Mouse (Mus musculus): Measurements from ENCODE around the gene Grip1. TPM values are rescaled to one million over a fixed set of nuclear protein-coding genes. Genes with fewer than 3 reads are reported as not detected.

The Grip1 gene
- total and polyA plus RNA-seq, 2 experiments: under 0.01 to 0.02 TPM

GRCm38 (mm10) chr10:119819102-119819681 is 365.6 kb downstream of the Grip1 start:
- no peak overlapping the region for H3K4me3 ChIP-seq (ENCODE audit: insufficient read depth, low read depth, low read length)
- no peak overlapping the region for H3K27ac ChIP-seq (replicated peaks; ENCODE audit: insufficient read depth, low read depth, low read length)
- H3K27me3 ChIP-seq (ENCODE audit: control insufficient read depth, insufficient read depth, low read length): no peaks in the 10 kb centered on the region
- 64% methylated on average over 17 of the region's 17 CpGs for WGBS
- no peak for TF ChIP-seq CTCF (IDR thresholded peaks at IDR 0.05; ENCODE audit: low read depth, low read length)
- TF ChIP-seq POLR2A (IDR thresholded peaks at IDR 0.05; ENCODE audit: extremely low read depth, insufficient read depth, low read length): no peak
- H3K9ac ChIP-seq (ENCODE audit: low read depth, low read length): no peak overlapping the region
- DNase-seq (ENCODE audit: extremely low read depth, low read depth, low spot score): no peak
- no peaks in the 10 kb centered on the region for H3K4me1 ChIP-seq (ENCODE audit: control insufficient read depth, insufficient read depth, low read length)
- H3K79me2 ChIP-seq (ENCODE audit: control insufficient read depth, insufficient read depth, low read length): no peaks in the 10 kb centered on the region
- no peaks in the 10 kb centered on the region for H3K36me3 ChIP-seq (ENCODE audit: control insufficient read depth, insufficient read depth, low read length)

GRCm38 (mm10) chr10:119819740-119820139 is 366.1 kb downstream of the Grip1 start:
- Histone ChIP-seq H3K27ac (replicated peaks; ENCODE audit: insufficient read depth, low read depth, low read length) (no peak overlapping the region), H3K36me3 (ENCODE audit: control insufficient read depth, insufficient read depth, low read length) (no peaks in the 10 kb centered on the region), H3K9ac (ENCODE audit: low read depth, low read length) (no peak overlapping the region), H3K79me2 (ENCODE audit: control insufficient read depth, insufficient read depth, low read length) (no peaks in the 10 kb centered on the region), H3K4me3 (ENCODE audit: insufficient read depth, low read depth, low read length) (no peak overlapping the region), H3K27me3 (ENCODE audit: control insufficient read depth, insufficient read depth, low read length) (no peaks in the 10 kb centered on the region), H3K4me1 (ENCODE audit: control insufficient read depth, insufficient read depth, low read length) (no peaks in the 10 kb centered on the region)
- no peak for DNase-seq (ENCODE audit: extremely low read depth, low read depth, low spot score)
- TF ChIP-seq POLR2A (IDR thresholded peaks at IDR 0.05; ENCODE audit: extremely low read depth, insufficient read depth, low read length): no peak
- TF ChIP-seq CTCF (IDR thresholded peaks at IDR 0.05; ENCODE audit: low read depth, low read length): no peak
- WGBS: 72% methylated on average over 5 of the region's 5 CpGs

DNA sequence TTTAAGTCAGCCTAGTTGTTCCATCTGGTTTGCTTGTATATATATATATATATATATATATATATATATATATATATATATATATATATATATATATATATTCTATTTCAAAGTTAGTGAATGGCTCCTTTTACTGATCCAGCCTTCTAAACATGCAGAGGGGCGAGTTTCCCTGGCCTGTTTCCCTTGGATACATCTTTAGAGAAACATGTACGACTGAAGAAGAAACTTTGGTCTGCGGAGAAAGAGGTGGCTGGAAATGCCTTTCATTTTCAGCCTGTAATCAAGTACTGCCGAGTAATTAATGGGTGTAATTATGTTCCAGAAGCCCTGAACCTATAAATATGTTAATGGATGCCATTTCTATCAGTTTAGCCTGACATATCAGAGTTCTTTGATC is 366.8 kb downstream of the Grip1 start:
- H3K4me3 ChIP-seq (ENCODE audit: insufficient read depth, low read depth, low read length): no peak overlapping the region
- no peaks in the 10 kb centered on the region for H3K4me1 ChIP-seq (ENCODE audit: control insufficient read depth, insufficient read depth, low read length)
- TF ChIP-seq POLR2A (IDR thresholded peaks at IDR 0.05; ENCODE audit: extremely low read depth, insufficient read depth, low read length) (no peak), CTCF (IDR thresholded peaks at IDR 0.05; ENCODE audit: low read depth, low read length) (no peak)
- H3K9ac ChIP-seq (ENCODE audit: low read depth, low read length): no peak overlapping the region
- WGBS: 88% methylated on average over 4 of the region's 4 CpGs
- no peaks in the 10 kb centered on the region for H3K79me2 ChIP-seq (ENCODE audit: control insufficient read depth, insufficient read depth, low read length)
- DNase-seq (ENCODE audit: extremely low read depth, low read depth, low spot score): no peak
- no peak overlapping the region for H3K27ac ChIP-seq (replicated peaks; ENCODE audit: insufficient read depth, low read depth, low read length)
- no peaks in the 10 kb centered on the region for H3K27me3 ChIP-seq (ENCODE audit: control insufficient read depth, insufficient read depth, low read length)
- no peaks in the 10 kb centered on the region for H3K36me3 ChIP-seq (ENCODE audit: control insufficient read depth, insufficient read depth, low read length)

GRCm38 (mm10) chr10:119823691-119824090 is 370.1 kb downstream of the Grip1 start:
- 55% methylated on average over 7 of the region's 7 CpGs for WGBS
- no peak overlapping the region for H3K9ac ChIP-seq (ENCODE audit: low read depth, low read length)
- no peak overlapping the region for H3K4me3 ChIP-seq (ENCODE audit: insufficient read depth, low read depth, low read length)
- H3K27me3 ChIP-seq (ENCODE audit: control insufficient read depth, insufficient read depth, low read length): no peaks in the 10 kb centered on the region
- H3K4me1 ChIP-seq (ENCODE audit: control insufficient read depth, insufficient read depth, low read length): no peaks in the 10 kb centered on the region
- TF ChIP-seq CTCF (IDR thresholded peaks at IDR 0.05; ENCODE audit: low read depth, low read length): no peak
- TF ChIP-seq POLR2A (IDR thresholded peaks at IDR 0.05; ENCODE audit: extremely low read depth, insufficient read depth, low read length): no peak
- no peak overlapping the region for H3K27ac ChIP-seq (replicated peaks; ENCODE audit: insufficient read depth, low read depth, low read length)
- no peak for DNase-seq (ENCODE audit: extremely low read depth, low read depth, low spot score)
- H3K36me3 ChIP-seq (ENCODE audit: control insufficient read depth, insufficient read depth, low read length): no peaks in the 10 kb centered on the region
- H3K79me2 ChIP-seq (ENCODE audit: control insufficient read depth, insufficient read depth, low read length): no peaks in the 10 kb centered on the region

- no peak overlapping the region for H3K9ac ChIP-seq (ENCODE audit: low read depth, low read length)
- TF ChIP-seq POLR2A (IDR thresholded peaks at IDR 0.05; ENCODE audit: extremely low read depth, insufficient read depth, low read length) (no peak), CTCF (IDR thresholded peaks at IDR 0.05; ENCODE audit: low read depth, low read length) (no peak)
- WGBS: 73% methylated on average over 11 of the region's 11 CpGs
- no peak overlapping the region for H3K27ac ChIP-seq (replicated peaks; ENCODE audit: insufficient read depth, low read depth, low read length)
- H3K36me3 ChIP-seq (ENCODE audit: control insufficient read depth, insufficient read depth, low read length): no peaks in the 10 kb centered on the region
- H3K4me1 ChIP-seq (ENCODE audit: control insufficient read depth, insufficient read depth, low read length): no peaks in the 10 kb centered on the region
- H3K79me2 ChIP-seq (ENCODE audit: control insufficient read depth, insufficient read depth, low read length): no peaks in the 10 kb centered on the region
- H3K27me3 ChIP-seq (ENCODE audit: control insufficient read depth, insufficient read depth, low read length): no peaks in the 10 kb centered on the region
- DNase-seq (ENCODE audit: extremely low read depth, low read depth, low spot score): no peak
- H3K4me3 ChIP-seq (ENCODE audit: insufficient read depth, low read depth, low read length): no peak overlapping the region
Observed at GRCm38 (mm10) chr10:119824521-119824920, 370.9 kb downstream of the Grip1 start.

- TF ChIP-seq CTCF (IDR thresholded peaks at IDR 0.05; ENCODE audit: low read depth, low read length): no peak
- TF ChIP-seq POLR2A (IDR thresholded peaks at IDR 0.05; ENCODE audit: extremely low read depth, insufficient read depth, low read length): no peak
- Histone ChIP-seq H3K27ac (replicated peaks; ENCODE audit: insufficient read depth, low read depth, low read length) (no peak overlapping the region), H3K36me3 (ENCODE audit: control insufficient read depth, insufficient read depth, low read length) (no peaks in the 10 kb centered on the region), H3K4me1 (ENCODE audit: control insufficient read depth, insufficient read depth, low read length) (no peaks in the 10 kb centered on the region), H3K27me3 (ENCODE audit: control insufficient read depth, insufficient read depth, low read length) (no peaks in the 10 kb centered on the region), H3K79me2 (ENCODE audit: control insufficient read depth, insufficient read depth, low read length) (no peaks in the 10 kb centered on the region), H3K4me3 (ENCODE audit: insufficient read depth, low read depth, low read length) (no peak overlapping the region), H3K9ac (ENCODE audit: low read depth, low read length) (no peak overlapping the region)
- 80% methylated on average over 6 of the region's 6 CpGs for WGBS
- no peak for DNase-seq (ENCODE audit: extremely low read depth, low read depth, low spot score)
Observed at GRCm38 (mm10) chr10:119830388-119830956, 376.8 kb downstream of the Grip1 start.

All from liver, adult 2 months (tissue).